Mouse (Mus musculus) E14TG2a.4 (cell line): ENCODE measurements around the gene Slc43a1.

ENCODE experiments used
- CTCF ChIP-seq: conservative IDR thresholded peaks from 2 replicates; pipeline ENCODE4 v1.5.1; 2014; ENCODE audit warnings: low read length
- POU5F1 ChIP-seq: IDR thresholded peaks from 2 replicates; pipeline ENCODE4 v1.6.1; 2014; ENCODE audit warnings: low read length, borderline replicate concordance

- peak; percentile 91 for TF ChIP-seq CTCF
- TF ChIP-seq POU5F1: no peak
Observed at GRCm38 (mm10) chr2:84870623-84871160, 32.0 kb downstream of the Slc43a1 start.
